Mouse (Mus musculus): ENCODE data around the gene Zfp385b.

Gene Zfp385b

DNA sequence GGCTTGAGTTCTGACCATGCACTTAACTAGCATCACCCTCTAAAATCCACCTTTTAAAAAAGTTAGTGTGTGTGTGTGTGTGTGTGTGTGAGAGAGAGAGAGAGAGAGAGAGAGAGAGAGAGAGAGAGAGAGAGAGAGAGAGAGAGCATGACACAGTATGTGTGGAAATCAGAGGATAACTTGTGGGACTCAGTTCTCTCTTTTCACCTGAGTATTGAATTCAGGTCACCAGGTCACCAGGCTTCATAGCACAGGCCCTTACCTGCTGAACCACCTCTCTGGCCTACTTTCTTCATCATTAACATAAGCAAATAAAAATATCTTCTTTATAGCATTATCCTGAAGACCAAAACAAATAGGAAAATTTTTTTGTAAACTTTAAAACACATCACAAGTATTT is at the start of gene Zfp385b:
Gene Zfp385b (minus strand): TSS at position 101 of the 400 bp plus-strand sequence.
- no peak for DNase-seq (ENCODE audit: low spot score in 2 of 2)

DNA sequence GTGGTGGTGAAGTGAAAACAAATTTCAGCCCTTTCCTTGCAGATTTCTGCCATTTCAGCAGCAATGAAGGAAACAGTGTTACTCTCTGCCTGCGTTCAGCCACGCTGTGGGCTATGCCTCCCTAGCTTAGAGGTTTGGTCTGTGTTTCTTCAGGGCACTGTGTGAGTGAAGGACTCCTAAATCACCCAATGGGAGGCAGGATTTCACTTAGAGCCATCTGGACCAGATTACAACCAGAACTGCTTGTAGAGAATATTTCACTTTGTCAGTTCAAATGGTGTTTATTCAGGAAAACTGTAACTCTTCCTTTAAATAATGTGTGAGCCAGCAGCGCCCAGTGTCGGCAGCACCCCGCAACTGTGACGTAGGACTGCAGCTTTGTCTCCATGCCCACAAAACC is 44.5 kb upstream of the Zfp385b start:
- DNase-seq (ENCODE audit: low spot score in 2 of 2) = peak in 1 of 2 experiments; percentile 28

DNA sequence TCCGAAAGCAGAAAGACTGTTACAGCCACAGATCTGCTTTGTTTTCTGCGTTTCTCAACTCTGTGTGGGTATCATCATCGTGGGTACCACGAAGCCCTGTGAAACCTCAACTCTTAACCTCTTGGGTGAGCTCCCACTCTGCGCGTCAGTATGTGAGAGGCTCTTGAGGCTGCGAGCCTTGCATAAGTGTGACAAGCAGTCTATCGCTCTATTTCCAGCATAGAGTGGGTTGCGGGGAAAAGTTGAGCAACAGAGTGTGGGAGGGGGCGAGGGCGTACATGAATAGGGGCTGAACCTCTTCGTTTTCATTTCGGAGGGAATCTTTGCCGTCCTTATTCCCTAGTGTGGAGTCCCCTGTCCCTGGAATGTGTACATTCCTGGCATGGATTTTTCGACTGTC is 44.1 kb upstream of the Zfp385b start:
- peak; percentile 30 to 65 for DNase-seq (ENCODE audit: low spot score in 2 of 2)

DNA sequence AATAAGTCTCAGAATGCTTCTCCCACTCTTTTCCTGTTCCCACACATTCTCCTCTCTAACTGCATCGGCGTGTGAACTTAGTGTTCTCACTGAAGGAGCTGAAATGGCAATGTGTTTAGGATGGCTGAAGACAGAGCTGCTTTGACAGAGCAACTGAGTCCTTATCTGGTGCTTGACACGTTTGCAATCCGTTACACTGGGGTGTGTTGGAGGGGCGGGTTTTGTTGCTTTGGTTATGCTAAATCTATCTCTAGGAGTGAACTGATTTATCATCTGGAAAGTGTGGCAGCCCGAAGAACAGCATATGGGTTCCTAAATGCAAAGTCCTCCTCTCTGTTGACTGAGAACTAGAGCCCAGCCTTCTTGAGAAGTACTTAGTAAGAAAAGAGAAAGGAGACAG is 22.0 kb upstream of the Zfp385b start:
- DNase-seq (ENCODE audit: low spot score in 2 of 2) = peak; percentile 56 to 62

DNA sequence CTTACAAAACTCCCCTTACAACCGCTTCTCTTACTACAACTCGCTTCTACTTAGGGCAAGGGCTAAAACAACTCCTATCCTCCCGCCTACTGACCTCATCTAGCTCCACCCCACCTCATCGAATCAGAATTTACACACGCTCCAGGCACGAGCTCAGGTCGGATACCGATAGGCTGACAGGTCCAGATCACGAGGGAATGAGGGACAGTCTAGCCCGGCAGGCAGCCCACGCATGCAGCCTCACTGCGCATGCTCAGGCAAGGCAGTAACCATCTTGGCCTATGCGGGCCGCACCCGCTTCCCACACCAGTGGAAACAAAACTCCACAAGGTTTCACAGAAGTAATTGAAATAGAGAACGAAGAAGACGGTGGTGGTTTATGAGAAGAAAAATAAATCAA is 20.1 kb upstream of the Zfp385b start:
- no peak for DNase-seq (ENCODE audit: low spot score in 2 of 2)

DNA sequence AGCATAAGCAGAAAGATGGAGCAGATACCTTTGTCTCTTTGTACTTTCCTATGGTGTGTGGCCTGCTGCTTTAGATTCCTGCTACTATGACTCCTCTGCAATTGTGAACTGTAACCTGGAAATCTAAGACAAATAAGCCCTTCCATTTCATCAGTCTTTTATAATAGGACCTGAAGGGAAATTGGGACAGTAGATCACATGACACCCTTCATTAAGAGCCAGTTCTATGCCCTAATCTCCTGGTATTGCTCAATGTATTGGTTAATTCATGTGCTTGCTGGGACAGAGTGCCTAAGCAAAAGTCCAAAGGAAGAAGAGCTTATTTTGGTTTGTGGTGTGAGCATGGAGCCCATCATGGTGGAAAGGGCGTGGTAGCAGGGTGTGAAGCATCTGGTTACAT is 19.2 kb upstream of the Zfp385b start:
- no peak for DNase-seq (ENCODE audit: low spot score in 2 of 2)

DNA sequence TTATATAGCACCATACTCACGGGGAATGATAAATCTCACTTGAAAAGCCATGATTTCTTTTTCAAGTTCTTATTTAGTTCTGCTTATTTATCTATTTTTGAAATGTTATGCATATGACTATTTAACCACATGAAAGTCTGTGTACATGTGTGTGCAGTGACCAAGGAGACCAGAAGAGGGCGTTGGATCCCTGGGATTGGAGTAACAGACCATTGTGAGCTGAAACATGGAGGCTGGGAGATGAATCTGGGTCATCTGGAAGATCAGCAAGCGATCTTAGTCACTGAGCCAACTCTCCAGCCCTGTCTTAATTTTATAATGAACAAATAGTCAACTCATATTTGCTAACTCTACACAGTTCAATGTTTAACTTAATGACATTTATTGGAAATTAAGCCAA is 16.3 kb upstream of the Zfp385b start:
- DNase-seq (ENCODE audit: low spot score in 2 of 2) = no peak

DNA sequence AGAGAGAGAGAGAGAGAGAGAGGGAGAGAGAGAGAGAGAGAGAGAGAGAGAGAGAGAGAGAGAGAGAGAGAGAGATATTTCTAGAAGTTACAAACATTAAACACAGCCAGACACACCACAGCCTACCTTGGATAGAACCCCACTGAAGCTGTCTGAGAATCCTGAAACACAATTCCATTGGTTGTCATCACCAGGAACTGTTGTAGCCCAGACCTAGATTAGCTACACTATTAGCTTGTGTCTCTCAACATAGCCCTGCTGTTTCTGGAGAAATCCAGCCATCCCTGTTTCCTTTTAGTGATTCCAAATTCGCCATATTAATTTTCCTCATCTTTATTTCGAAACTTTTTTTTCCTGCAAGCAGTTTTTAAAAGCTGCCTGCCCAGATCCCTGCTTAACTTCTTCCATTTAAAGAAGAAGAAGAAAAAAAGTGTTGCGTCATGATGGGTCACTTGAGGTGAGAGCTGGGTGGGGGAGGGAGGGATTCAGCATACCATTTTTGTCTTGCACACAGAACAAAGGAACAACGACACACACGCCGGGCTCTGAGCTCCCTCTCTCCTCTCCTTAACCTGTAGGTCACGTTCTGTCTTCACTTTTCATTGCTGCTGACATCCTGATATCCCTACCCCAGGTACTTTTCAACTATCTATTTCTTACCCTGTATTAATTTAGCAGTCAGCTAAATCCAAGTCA is 6.8 kb upstream of the Zfp385b start:
- DNase-seq (ENCODE audit: low spot score in 2 of 2) = no peak

DNA sequence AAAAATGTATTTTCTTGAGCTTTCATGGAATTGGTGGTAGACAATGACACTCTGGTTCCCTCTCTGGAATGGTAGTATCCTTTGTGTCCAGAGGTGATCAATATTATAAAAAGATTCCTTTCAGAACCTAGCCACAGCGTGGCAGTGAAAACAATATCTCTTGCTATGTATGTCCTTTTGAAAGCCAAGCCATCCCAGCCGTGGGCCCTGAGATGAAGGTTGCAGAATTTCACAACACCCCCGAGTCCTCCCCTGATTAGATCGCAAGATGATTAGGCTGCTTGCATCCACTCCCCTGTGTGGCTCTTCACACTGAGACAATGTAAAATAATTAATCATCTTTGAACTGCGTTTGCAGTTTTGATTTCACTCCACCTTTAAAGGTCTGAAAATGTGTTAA is 3.6 kb upstream of the Zfp385b start:
- no peak for DNase-seq (ENCODE audit: low spot score in 2 of 2)

DNA sequence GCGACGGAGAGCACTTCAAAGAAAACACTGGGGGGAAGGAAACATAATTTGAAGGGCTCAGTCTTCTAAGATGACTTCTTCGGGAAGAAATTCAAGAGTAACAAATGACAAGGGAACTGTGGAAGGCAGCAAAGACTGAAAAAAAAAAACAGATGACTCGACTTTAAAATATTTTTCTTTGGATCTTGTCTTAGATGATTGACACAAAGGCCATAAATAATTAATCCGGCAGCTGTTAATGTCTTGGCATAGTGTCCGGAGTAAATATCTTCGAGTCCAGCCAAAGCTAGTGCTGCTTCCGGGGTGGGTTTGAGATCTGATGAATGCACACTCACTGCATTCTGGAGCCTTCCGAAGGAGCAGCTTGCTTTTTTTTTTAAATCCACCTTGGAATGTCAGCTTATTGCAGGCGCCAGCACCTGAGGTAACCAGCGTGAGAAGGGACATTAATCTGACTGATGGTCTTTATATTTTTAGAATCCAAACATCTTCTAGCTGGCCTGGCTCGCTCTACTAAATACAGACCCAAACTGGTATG is 2.0 kb downstream of the Zfp385b start:
- DNase-seq (ENCODE audit: low spot score in 2 of 2) = no peak

DNA sequence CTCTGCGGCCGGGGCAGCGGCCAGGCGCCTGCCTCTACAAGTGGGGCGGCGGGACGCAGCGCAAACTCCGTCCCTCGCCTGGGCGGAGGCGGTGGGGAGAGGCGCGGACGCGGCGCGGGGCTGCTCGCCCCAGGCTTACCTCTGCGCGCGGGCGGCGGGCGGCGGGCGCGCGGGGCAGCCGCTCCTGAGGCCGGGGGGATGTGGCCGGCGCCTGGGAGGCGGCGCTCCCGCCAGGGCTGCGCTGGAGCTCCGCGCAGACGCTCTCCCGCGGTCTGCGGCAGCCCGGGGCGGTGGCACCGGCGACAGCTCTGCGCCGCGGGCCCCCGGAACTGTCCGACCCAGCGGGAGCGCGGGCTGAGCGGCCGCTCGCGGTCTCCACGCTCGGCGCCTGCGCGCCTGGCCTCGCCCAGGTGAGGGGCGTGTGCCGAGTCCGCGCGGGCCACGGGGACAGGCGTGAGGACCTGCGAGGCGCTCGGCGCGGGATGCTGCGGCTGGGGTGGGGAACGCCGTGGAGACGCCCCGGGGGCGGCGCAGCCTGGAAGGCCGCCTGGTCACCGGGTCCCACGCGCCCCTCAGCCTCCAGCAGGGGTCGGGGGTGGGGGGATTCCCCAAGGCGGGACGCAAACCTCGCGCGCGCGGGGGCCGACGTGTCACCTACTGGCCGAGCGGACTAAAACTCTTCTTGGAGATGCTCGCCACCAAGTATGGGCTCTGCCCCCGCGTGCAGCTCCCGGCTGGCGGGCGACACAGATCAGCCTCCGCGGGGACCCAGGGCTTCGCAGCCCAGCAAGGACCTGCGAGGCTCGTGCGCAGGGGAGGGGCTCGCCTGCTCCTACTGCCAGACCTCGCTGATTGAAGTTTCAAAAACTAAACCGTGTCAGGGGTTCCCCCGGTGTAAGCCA is 2.8 kb downstream of the Zfp385b start:
- peak in 1 of 2 experiments; percentile 29 for DNase-seq (ENCODE audit: low spot score in 2 of 2)

DNA sequence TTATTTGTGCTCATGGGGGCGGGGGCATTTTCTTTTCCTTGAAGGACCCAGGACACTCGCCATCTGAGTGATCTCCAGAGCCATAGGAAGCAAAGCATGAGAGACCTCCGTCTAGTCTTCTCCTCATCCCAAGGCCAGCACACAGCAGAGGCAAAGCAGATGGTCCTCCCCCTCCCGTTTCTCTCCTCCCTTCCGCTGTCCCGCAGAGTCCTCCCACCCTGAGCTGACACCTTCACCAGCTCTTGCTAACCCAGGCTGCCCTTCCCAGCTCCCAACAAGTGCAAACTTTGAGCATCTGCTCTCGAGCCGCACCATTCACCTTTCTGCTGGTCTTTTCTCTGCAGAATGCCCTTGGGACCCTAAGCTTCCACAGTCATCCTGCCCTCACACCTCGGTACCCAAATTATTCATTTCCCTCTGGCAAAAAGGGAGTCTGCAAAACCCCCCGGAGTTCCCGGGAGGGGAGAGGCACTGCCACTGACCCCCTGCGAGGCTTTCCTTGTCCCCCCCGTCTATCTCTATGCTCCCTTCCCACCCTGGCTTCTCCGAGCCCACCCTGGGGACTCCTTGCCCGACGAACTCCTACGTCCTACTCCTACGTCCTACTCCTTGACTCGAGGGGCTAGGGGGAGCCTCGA is 3.5 kb downstream of the Zfp385b start:
- peak in 1 of 2 experiments; percentile 47 for DNase-seq (ENCODE audit: low spot score in 2 of 2)

DNA sequence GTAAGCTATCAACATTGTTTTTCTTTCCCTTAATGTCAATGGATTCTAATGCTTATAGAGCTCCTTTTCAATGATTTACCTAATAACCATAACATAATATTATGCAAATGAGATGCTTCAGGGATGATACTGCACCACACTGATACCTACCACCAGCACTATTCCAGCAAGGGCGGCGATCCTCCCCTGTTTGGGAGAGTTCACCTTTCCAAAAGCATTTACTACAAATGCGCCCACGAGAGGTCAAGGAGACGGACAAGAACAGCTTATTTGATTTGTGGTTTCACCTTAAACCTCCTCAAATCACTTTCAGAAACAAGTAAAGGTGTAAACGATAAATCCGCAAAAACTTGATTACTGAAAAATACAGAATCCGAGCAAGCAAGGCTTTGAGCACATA is 4.5 kb downstream of the Zfp385b start:
- DNase-seq (ENCODE audit: low spot score in 2 of 2) = no peak

DNA sequence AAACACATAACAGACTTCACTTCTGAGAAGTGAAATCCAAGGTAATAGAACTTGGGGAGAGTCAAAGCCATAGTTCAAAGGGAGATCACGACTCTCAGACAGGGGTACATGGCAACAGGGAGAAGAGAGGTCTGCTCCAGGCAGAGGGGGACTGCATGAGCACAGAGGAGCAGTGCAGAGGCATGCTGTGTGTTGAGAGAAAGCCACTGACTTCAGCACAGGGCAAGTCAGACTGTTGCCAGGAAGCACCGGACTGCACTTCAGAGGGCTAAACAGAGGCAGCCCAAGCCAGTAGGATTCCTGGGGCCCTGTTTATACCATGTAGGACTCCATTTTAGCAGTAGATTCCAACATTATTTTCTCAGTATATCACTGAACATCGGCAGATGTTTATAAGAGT is 6.4 kb downstream of the Zfp385b start:
- no peak for DNase-seq (ENCODE audit: low spot score in 2 of 2)

DNA sequence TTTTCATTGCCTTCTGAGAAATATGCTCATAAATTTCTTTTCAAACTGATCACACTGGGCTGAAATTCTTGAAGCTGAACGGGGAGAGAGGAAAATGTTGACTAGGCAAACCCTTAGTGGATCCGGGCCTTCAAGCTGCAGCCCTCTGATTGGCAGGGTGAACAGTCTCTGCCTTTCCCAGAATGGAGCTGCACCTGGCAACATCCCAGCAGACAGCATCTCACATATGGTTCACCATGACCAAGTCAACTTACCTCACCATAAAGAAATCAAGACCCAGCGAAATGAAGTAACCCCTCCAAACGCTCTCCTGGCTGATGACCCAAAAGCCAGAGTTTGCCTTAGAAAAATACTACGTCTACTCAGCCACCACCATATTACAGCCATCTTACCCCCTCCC is 8.7 kb downstream of the Zfp385b start:
- no peak for DNase-seq (ENCODE audit: low spot score in 2 of 2)

DNA sequence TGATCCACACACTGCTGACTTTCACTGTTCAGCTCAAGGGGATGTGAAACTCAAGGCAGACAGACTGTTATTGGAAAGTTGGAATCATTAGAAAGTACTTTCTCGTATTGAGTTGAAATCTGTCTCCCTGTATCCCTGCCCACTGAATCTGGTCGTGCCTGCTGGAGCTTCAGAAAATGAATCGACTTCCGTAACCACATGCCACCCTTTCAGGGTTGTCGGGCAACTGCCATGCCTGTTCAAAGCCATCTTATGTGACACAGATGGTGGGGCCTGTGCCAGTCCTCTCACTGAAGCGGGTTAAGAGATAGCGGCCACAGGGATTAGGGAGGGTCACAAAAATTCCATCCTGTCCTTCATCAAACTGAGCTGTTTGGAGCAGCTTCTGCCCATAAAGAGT is 14.7 kb downstream of the Zfp385b start:
- no peak for DNase-seq (ENCODE audit: low spot score in 2 of 2)

DNA sequence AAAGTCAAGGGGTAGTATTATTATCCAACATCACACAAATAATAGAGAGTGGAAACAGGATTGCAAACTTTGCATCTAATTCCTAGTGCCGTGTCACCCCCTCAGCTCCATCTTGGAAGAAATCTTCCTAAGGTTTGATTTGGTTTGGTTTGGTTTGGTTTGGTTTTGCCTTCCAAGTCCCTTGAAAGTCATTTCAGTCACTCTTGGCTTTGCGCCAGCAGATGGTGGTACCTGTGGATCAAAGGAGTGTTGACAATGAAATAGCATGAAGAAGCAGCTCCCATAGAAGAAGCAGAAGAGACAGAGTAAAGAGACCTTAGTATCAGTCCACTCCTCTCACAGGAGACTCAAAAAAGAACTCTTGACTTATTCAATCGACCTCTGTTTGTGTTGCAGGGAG is 17.1 kb downstream of the Zfp385b start:
- no peak for DNase-seq (ENCODE audit: low spot score in 2 of 2)

DNA sequence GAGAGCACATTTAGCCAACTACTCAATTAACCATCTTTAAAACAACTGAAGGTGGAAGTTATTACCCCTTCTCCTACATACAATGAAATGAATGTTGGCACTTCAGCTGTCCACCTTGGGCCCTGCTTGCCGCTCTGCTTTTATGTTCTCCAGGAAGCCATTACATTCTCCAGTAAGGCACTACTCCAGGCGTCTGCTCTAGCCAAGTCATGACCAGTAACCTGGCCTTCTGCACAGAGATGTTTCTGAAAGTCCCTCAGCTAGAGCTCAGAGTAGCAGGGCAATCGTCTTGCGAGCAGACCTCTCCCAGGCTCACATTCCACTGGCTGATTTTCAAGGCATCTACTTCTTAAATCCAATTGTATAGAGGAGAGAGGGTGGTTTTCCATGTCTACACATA is 18.0 kb downstream of the Zfp385b start:
- DNase-seq (ENCODE audit: low spot score in 2 of 2) = no peak

DNA sequence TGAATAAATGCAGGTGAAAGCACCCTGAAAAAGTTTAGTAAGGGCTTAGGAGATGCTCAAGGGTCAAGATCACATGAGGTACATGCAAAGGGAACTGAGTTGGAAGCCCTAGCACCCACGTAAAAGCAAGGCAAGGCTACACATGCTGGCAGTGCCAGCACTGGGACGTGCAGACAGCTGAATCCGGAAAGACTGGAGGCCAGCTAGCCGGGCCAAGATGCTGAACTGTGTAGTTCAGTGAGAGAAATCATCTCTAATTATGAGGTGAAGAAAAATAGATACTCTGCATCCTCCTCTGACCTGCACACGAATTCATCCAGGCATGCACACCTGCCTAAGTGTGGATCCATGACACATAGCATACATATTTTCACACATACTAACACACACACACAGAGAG is 18.4 kb downstream of the Zfp385b start:
- no peak for DNase-seq (ENCODE audit: low spot score in 2 of 2)

DNA sequence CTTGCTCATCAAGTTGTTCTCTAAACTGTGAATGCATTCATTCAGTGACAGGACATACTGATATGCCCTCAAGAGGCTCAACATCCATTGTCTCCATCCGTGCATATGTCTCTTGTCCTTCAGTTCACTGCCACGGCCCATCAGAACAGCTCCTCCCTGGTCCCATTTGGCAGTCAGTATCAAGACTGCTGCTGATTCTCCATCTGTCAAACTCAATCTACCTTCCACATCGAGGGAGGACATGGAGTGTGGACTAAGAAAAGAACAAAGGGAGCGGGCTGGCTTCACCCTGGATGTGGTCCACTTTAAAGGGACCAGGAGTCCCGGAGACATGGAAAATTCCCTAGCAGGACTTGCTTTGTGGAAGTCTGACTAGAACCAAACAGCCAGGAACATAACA is 22.2 kb downstream of the Zfp385b start:
- DNase-seq (ENCODE audit: low spot score in 2 of 2) = no peak

DNA sequence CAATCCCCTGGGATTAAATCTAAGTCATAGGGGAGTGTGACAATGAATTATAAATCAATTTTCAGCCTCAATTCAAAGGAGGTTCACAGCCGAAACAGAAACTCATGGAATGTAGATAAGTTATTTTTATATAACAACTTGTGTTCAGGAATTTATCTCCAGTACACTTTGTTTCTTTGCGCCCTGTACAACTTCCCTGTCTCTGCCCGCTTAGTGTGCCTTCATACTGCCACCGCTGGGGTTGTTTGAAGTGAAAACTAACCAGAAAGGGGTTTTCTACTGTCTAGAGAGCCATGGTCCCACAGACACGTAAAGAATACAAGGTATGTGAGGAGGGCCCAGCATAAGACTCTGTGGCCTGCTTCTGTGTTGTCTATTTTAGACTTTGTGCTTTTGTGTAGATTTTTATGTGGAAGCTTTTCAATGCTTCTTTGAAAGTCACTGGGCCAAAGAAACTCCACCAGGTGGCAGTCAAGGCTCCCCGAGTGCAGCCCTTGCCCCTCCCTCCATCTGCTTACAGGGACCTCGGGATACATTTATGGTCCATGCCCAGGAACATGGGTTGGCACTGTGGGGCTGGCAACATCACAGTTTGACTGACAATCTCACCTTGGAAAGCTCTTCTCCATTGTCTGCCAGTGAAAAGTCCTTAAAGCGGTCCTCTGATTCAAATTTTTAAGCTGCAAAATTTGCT is 23.4 kb downstream of the Zfp385b start:
- DNase-seq (ENCODE audit: low spot score in 2 of 2) = peak in 1 of 2 experiments; percentile 56

DNA sequence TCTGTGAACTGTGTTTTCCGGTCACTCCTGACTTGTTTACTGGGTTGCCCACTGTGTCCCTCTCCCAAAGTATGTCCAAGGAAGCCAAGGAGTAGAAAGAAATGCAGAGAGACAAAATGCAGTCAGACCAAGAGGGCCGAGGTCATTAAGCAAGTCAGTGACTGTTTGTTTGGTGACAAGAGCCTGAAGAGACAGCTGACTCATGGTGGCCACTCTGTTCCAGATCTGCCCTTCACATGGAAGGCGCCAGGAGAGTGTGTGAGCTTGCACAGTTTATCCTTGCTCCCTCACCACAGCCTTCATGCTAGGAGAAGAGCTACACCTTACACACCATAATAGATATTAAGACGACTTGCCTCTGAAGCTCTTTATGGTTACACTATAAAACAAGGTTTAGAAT is 28.6 kb downstream of the Zfp385b start:
- DNase-seq (ENCODE audit: low spot score in 2 of 2) = no peak
